Mouse (Mus musculus) embryonic fibroblast, embryonic 13.5 days (primary cell): ENCODE measurements around the gene Efl1.
A peak's percentile ranks its signal among the peaks of the same experiment; 100 is the strongest.

Experiments
- CTCF ChIP-seq: IDR thresholded peaks from 2 replicates; pipeline ENCODE4 v1.5.1; 2011; ENCODE audit warnings: mild to moderate bottlenecking, control low read depth, low read length, moderate library complexity, borderline replicate concordance; ENCODE audit not compliant: insufficient read depth
- POLR2A ChIP-seq: IDR thresholded peaks from 2 replicates; pipeline ENCODE4 v1.6.1; 2011; ENCODE audit warnings: low read depth, mild to moderate bottlenecking, control low read depth, low read length, moderate library complexity

GRCm38 (mm10) chr7:82676834-82677233 is 28.4 kb downstream of the Efl1 start:
- TF ChIP-seq POLR2A: no peak
- peak; percentile 44; the same call in 1 of the 2 replicates for TF ChIP-seq CTCF
